Mouse (Mus musculus) testis, adult 2 months (tissue): ENCODE results near the gene Naa60.

Experiments used
- CTCF ChIP-seq: fragments of 200-500 bp; IDR thresholded peaks from 2 replicates; pipeline ENCODE4 v1.5.1; 2012; ENCODE audit warnings: low read depth, mild to moderate bottlenecking, inconsistent platforms, low read length, moderate library complexity; ENCODE audit not compliant: control insufficient read depth, insufficient read depth, insufficient replicate concordance
- POLR2A ChIP-seq: fragments of 200-500 bp; IDR thresholded peaks from 2 replicates; pipeline ENCODE4 v1.6.1; 2012; ENCODE audit warnings: low read depth, mild to moderate bottlenecking, inconsistent platforms, low read length, moderate library complexity; ENCODE audit not compliant: control insufficient read depth

GRCm38 (mm10) chr16:3852586-3852985 is 19.6 kb upstream of the Naa60 start:
- no peak for TF ChIP-seq POLR2A
- TF ChIP-seq CTCF: no peak
